Mouse (Mus musculus) small intestine, adult 2 months (tissue): ENCODE measurements around the gene Strada.

Source experiments
- CTCF ChIP-seq: fragments of 200-500 bp; IDR thresholded peaks from 2 replicates; pipeline ENCODE4 v1.5.1; 2012; ENCODE audit warnings: low read depth, mild to moderate bottlenecking, control low read depth, inconsistent platforms, low read length, moderate library complexity, mixed read lengths; ENCODE audit not compliant: insufficient replicate concordance, insufficient read length; ENCODE audit errors: extremely low read depth
- POLR2A ChIP-seq: fragments of 200-500 bp; IDR thresholded peaks from 2 replicates; pipeline ENCODE4 v1.6.1; 2012; ENCODE audit warnings: low read depth, mild to moderate bottlenecking, control low read depth, inconsistent platforms, low read length, moderate library complexity

GRCm38 (mm10) chr11:106174372-106174771 is 27.6 kb downstream of the Strada start:
- TF ChIP-seq CTCF (no peak), POLR2A (no peak)
